9 mouse cellular contexts compared by ENCODE assay signal in genomic region chr8:64880619-64881200, GRCm38 (mm10). TPM values are rescaled to one million over a fixed set of nuclear protein-coding genes. Genes with fewer than 3 reads are reported as not detected.
A peak's percentile ranks its signal among the peaks of the same experiment; 100 is the strongest.
DNase-seq lines count a peak whose midpoint lies in the region; ATAC-seq and TF ChIP-seq lines count a peak whose summit lies in the region.
"Had no signal": no experiment of that assay in that cellular context is flagged by ENCODE, and none has a peak within 500 bp of the region (broad histone marks: within the 10 kb centered on the region; RNA-seq: fewer than 3 reads in every experiment).

No protein-coding gene starts in this region.

- no peaks in the 10 kb centered on the region for H3K79me2 ChIP-seq in liver, adult 2 months (ENCODE audit: control insufficient read depth, insufficient read depth, low read length)

- DNase-seq in liver, adult 2 months (ENCODE audit: extremely low read depth, low read depth, low spot score) = peak; percentile 51
- no peak for DNase-seq in liver
- DNase-seq in fat pad, adult 2 months (ENCODE audit: extremely low read depth, low read depth, low spot score) = peak; percentile 67
- peak; percentile 61 for DNase-seq in lung, postnatal 14 days
- DNase-seq in hindbrain, embryonic 11.5 days (ENCODE audit: low spot score) = no peak
- DNase-seq in frontal cortex, postnatal 25 days (ENCODE audit: low spot score in 2 of 2) = no peak

- no peaks in the 10 kb centered on the region for H3K27me3 ChIP-seq in liver, adult 2 months (ENCODE audit: control insufficient read depth, insufficient read depth, low read length)
- H3K27me3 ChIP-seq in intestine, postnatal 0 days (replicated peaks; ENCODE audit: control insufficient read depth, insufficient read depth, low read length) = no peaks in the 10 kb centered on the region
- no peaks in the 10 kb centered on the region for H3K27me3 ChIP-seq in hindbrain, embryonic 11.5 days (ENCODE audit: control insufficient read depth, insufficient read depth, low read length)
- H3K27me3 ChIP-seq in neural tube, embryonic 15.5 days (replicated peaks) = no peaks in the 10 kb centered on the region
- H3K27me3 ChIP-seq: midbrain, embryonic 12.5 days had no signal

- no peak for TF ChIP-seq POLR2A in liver, adult 2 months (IDR thresholded peaks at IDR 0.05; ENCODE audit: extremely low read depth, insufficient read depth, low read length)

- no peak overlapping the region for H3K4me3 ChIP-seq in liver, adult 2 months (ENCODE audit: insufficient read depth, low read depth, low read length)
- H3K4me3 ChIP-seq in intestine, postnatal 0 days (ENCODE audit: low read depth, low read length) = no peak overlapping the region
- H3K4me3 ChIP-seq in hindbrain, embryonic 11.5 days (ENCODE audit: low read depth, low read length) = no peak overlapping the region
- no peak overlapping the region for H3K4me3 ChIP-seq in neural tube, embryonic 15.5 days (replicated peaks)
- H3K4me3 ChIP-seq: midbrain, embryonic 12.5 days had no signal

- ATAC-seq in intestine, postnatal 0 days = no peak
- no peak for ATAC-seq in hindbrain, embryonic 11.5 days (ENCODE audit: low FRiP score)
- ATAC-seq in neural tube, embryonic 15.5 days (ENCODE audit: low FRiP score) = no peak

- H3K4me2 ChIP-seq in intestine, postnatal 0 days (replicated peaks; ENCODE audit: low read depth) = 0 out of 2 replicates have a peak overlapping the region, but pooled peaks have one; percentile 9
- H3K4me2 ChIP-seq in hindbrain, embryonic 11.5 days (replicated peaks; ENCODE audit: low read depth, low read length) = no peak overlapping the region
- no peak overlapping the region for H3K4me2 ChIP-seq in neural tube, embryonic 15.5 days
- H3K4me2 ChIP-seq: midbrain, embryonic 12.5 days had no signal

- no peak for TF ChIP-seq CTCF in liver, adult 2 months (IDR thresholded peaks at IDR 0.05; ENCODE audit: low read depth, low read length)
- TF ChIP-seq CTCF in intestine, postnatal 0 days (IDR thresholded peaks at IDR 0.05; ENCODE audit: low read depth) = no peak

- H3K27ac ChIP-seq in liver, adult 2 months (replicated peaks; ENCODE audit: insufficient read depth, low read depth, low read length) = peak overlapping the region; percentile 20; the same call in 1 of the 2 replicates
- no peak overlapping the region for H3K27ac ChIP-seq in intestine, postnatal 0 days (ENCODE audit: low read depth, low read length)
- no peak overlapping the region for H3K27ac ChIP-seq in hindbrain, embryonic 11.5 days (ENCODE audit: low read depth, low read length)
- H3K27ac ChIP-seq in neural tube, embryonic 15.5 days (replicated peaks) = no peak overlapping the region
- H3K27ac ChIP-seq: midbrain, embryonic 12.5 days had no signal

- H3K36me3 ChIP-seq in liver, adult 2 months (ENCODE audit: control insufficient read depth, insufficient read depth, low read length) = no peaks in the 10 kb centered on the region
- H3K36me3 ChIP-seq in intestine, postnatal 0 days (ENCODE audit: control insufficient read depth, insufficient read depth) = no peaks in the 10 kb centered on the region
- no peaks in the 10 kb centered on the region for H3K36me3 ChIP-seq in hindbrain, embryonic 11.5 days (ENCODE audit: control insufficient read depth, insufficient read depth, low read length)
- no peaks in the 10 kb centered on the region for H3K36me3 ChIP-seq in neural tube, embryonic 15.5 days
- H3K36me3 ChIP-seq: midbrain, embryonic 12.5 days had no signal

- no peaks in the 10 kb centered on the region for H3K9me3 ChIP-seq in intestine, postnatal 0 days (ENCODE audit: control insufficient read depth)
- H3K9me3 ChIP-seq in hindbrain, embryonic 11.5 days (ENCODE audit: control insufficient read depth, low read length) = no peaks in the 10 kb centered on the region
- no peaks in the 10 kb centered on the region for H3K9me3 ChIP-seq in neural tube, embryonic 15.5 days (replicated peaks)
- H3K9me3 ChIP-seq: midbrain, embryonic 12.5 days had no signal

- 36% methylated on average over 13 of the region's 13 CpGs for WGBS in liver, adult 2 months
- WGBS in intestine, postnatal 0 days = 45% methylated on average over 13 of the region's 13 CpGs
- 53% methylated on average over 13 of the region's 13 CpGs for WGBS in hindbrain, embryonic 11.5 days
- 58% methylated on average over 13 of the region's 13 CpGs for WGBS in neural tube, embryonic 15.5 days

- no peaks in the 10 kb centered on the region for H3K4me1 ChIP-seq in liver, adult 2 months (ENCODE audit: control insufficient read depth, insufficient read depth, low read length)
- no peaks in the 10 kb centered on the region for H3K4me1 ChIP-seq in intestine, postnatal 0 days (replicated peaks; ENCODE audit: control insufficient read depth, insufficient read depth, low read length)
- H3K4me1 ChIP-seq in hindbrain, embryonic 11.5 days (replicated peaks; ENCODE audit: control insufficient read depth, insufficient read depth, low read length) = no peaks in the 10 kb centered on the region
- H3K4me1 ChIP-seq in neural tube, embryonic 15.5 days = no peaks in the 10 kb centered on the region
- H3K4me1 ChIP-seq: midbrain, embryonic 12.5 days had no signal

- no peak overlapping the region for H3K9ac ChIP-seq in liver, adult 2 months (ENCODE audit: low read depth, low read length)
- H3K9ac ChIP-seq in intestine, postnatal 0 days (ENCODE audit: low read depth, low read length) = no peak overlapping the region
- H3K9ac ChIP-seq in hindbrain, embryonic 11.5 days (ENCODE audit: low read depth, low read length) = no peak overlapping the region
- no peak overlapping the region for H3K9ac ChIP-seq in neural tube, embryonic 15.5 days (replicated peaks)
- H3K9ac ChIP-seq: midbrain, embryonic 12.5 days had no signal

RNA-seq across cellular contexts. Expression of gene Klhl2, which starts 30.9 kb away (rescaled TPM):
- total RNA-seq in liver, adult 2 months (2014; rRNA removed) = 26.5 and 31.0 TPM in 2 replicates
- 10.1 and 11.4 TPM in 2 replicates for polyA plus RNA-seq in liver, adult 2 months (2012; rRNA removed)
- polyA plus RNA-seq in intestine, postnatal 0 days (2015; fragmentation: Nextera tagmentation; extraction: Ambion mirVana) = 9.9 and 10.7 TPM in 2 replicates
- polyA plus RNA-seq in hindbrain, embryonic 11.5 days (2014; fragmentation: Nextera tagmentation; extraction: Ambion mirVana) = 14.9 and 19.3 TPM in 2 replicates
- polyA plus RNA-seq in neural tube, embryonic 15.5 days (2015; fragmentation: Nextera tagmentation; extraction: Ambion mirVana) = 30.3 and 37.4 TPM in 2 replicates

Comparison
In these comparisons a context has a peak if more than half of its experiments do, and no peak if none do; other contexts are left out.
1. DNase-seq: peak in liver, adult 2 months (single experiment), fat pad, adult 2 months (single experiment) and lung, postnatal 14 days (single experiment); none in liver (single experiment), hindbrain, embryonic 11.5 days (single experiment) and frontal cortex, postnatal 25 days (0 of 2).